Mouse (Mus musculus): ENCODE measurements around the gene Ccdc36. TPM values are rescaled to one million over a fixed set of nuclear protein-coding genes. Genes with fewer than 3 reads are reported as not detected.

Gene Ccdc36
- polyA plus RNA-seq, 1 experiment from 2014 or later, result 1.5 TPM

DNA sequence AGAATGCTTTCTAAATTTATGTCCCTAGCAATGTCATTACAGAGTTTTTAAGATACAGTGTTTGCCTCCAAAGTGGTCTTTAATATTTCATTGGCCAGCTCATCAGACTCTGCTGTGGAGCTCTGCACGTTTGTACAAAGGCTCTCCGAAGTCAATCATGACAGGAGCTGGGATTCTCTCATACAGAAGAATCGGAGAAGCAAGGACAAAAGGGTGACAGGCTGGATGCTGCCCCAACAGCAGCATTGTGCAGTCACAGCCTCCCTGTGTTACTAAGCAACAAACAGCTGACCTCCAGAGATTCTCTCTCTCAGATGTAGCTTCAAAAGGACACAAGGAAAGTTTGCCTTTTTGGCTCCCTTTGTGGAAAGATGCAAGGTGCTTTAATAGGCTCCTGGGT lies 7.9 kb upstream of the Ccdc36 start, which contains the start of gene BC048562:
Gene BC048562, plus strand, starts transcription at position 301 of the 400 bp plus-strand sequence.
- no peak within 1 kb of the TSS for H3K4me3 ChIP-seq (ENCODE audit: low read depth, low read length)
- H3K36me3 ChIP-seq (ENCODE audit: control insufficient read depth, insufficient read depth, low read length), result no peaks in the 10 kb centered on the region
- H3K9ac ChIP-seq (ENCODE audit: low read length), result no peak within 1 kb of the TSS
- 82% methylated on average over 3 of the region's 3 CpGs for WGBS
- H3K27ac ChIP-seq (ENCODE audit: low read depth), result no peak within 1 kb of the TSS
- no peak within 1 kb of the TSS for H3K4me2 ChIP-seq (ENCODE audit: low read length)
- no peaks in the 10 kb centered on the region for H3K9me3 ChIP-seq (ENCODE audit: control insufficient read depth, low read length)
- no peaks in the 10 kb centered on the region for H3K27me3 ChIP-seq (replicated peaks; ENCODE audit: control insufficient read depth, insufficient read depth, low read length)
- ATAC-seq (replicated peaks; ENCODE audit: low FRiP score, low TSS enrichment, low read depth), result no peak
- no peaks in the 10 kb centered on the region for H3K4me1 ChIP-seq (replicated peaks; ENCODE audit: control insufficient read depth, insufficient read depth, low read length)
- no peak for DNase-seq (ENCODE audit: low spot score)

DNA sequence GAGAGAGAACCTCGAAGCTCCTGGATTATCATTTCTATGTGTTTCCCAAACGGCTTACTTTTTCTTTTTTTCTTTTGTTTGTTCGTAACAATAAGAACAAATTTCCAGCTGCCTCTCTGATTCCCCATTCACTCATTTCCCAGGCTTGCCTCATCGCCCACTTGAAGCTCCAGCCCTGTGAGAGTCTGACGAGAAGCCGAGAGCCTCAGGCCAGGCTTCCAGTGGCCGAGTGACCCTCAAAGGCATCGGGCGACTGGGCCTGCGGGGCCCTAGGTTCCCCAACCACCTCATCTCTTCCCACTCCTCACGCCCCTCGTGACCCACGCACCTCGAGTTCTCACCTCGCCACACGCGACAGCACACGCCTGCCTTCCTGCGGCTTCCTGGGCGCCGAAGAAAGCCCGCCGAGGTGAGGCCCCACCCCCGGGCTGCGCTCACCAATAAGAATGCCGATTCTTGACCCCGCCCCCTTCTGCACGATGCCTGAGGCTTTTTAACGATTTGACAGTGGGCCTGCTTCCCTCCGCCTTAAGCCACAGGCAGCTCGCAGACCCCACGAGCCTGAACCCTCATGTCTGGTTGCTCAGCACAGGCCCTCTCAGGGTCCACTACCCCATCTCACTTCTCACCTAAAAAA lies 3.3 kb upstream of the Ccdc36 start:
- whole genome bisulfite sequencing, result 57% methylated on average over 32 of the region's 32 CpGs
- H3K4me3 ChIP-seq (ENCODE audit: low read depth, low read length), result no peak overlapping the region
- H3K4me2 ChIP-seq (ENCODE audit: low read length), result peak overlapping the region; percentile 45
- no peaks in the 10 kb centered on the region for H3K9me3 ChIP-seq (ENCODE audit: control insufficient read depth, low read length)
- no peaks in the 10 kb centered on the region for H3K36me3 ChIP-seq (ENCODE audit: control insufficient read depth, insufficient read depth, low read length)
- DNase-seq (ENCODE audit: low spot score) (peak; percentile 62), ATAC-seq (replicated peaks; ENCODE audit: low FRiP score, low TSS enrichment, low read depth) (peak; percentile 55)
- H3K27ac ChIP-seq (ENCODE audit: low read depth), result no peak overlapping the region
- 0 out of 2 replicates have a peak overlapping the region, but pooled peaks have one; percentile 8 for H3K9ac ChIP-seq (ENCODE audit: low read length)
- no peaks in the 10 kb centered on the region for H3K4me1 ChIP-seq (replicated peaks; ENCODE audit: control insufficient read depth, insufficient read depth, low read length)
- H3K27me3 ChIP-seq (replicated peaks; ENCODE audit: control insufficient read depth, insufficient read depth, low read length), result no peaks in the 10 kb centered on the region

DNA sequence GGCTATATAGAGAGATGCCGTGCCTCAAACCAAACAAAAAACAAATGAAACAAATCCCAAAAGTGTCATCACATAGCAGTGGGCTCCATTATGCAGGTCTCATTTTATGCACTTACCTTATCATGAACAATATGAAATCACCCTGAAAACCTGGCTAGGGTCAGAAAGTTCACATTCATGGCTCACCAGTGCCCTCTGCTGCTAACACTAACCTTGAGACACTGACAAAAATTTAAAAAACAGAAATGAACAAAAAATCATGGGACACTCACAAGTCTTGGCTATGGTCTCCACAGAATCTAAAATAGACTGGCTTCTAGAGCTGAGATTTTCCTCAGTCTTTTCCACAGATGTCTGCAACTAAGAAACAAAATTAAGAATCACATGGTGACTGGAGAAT lies 16.1 kb downstream of the Ccdc36 start:
- no peak overlapping the region for H3K27ac ChIP-seq (ENCODE audit: low read depth)
- H3K27me3 ChIP-seq (replicated peaks; ENCODE audit: control insufficient read depth, insufficient read depth, low read length), result no peaks in the 10 kb centered on the region
- no peaks in the 10 kb centered on the region for H3K36me3 ChIP-seq (ENCODE audit: control insufficient read depth, insufficient read depth, low read length)
- no peak for DNase-seq (ENCODE audit: low spot score)
- ATAC-seq (replicated peaks; ENCODE audit: low FRiP score, low TSS enrichment, low read depth), result no peak
- H3K4me2 ChIP-seq (ENCODE audit: low read length), result no peak overlapping the region
- no peaks in the 10 kb centered on the region for H3K4me1 ChIP-seq (replicated peaks; ENCODE audit: control insufficient read depth, insufficient read depth, low read length)
- 71% methylated on average over 1 of the region's 1 CpGs for WGBS
- H3K9ac ChIP-seq (ENCODE audit: low read length), result no peak overlapping the region
- no peaks in the 10 kb centered on the region for H3K9me3 ChIP-seq (ENCODE audit: control insufficient read depth, low read length)
- no peak overlapping the region for H3K4me3 ChIP-seq (ENCODE audit: low read depth, low read length)

DNA sequence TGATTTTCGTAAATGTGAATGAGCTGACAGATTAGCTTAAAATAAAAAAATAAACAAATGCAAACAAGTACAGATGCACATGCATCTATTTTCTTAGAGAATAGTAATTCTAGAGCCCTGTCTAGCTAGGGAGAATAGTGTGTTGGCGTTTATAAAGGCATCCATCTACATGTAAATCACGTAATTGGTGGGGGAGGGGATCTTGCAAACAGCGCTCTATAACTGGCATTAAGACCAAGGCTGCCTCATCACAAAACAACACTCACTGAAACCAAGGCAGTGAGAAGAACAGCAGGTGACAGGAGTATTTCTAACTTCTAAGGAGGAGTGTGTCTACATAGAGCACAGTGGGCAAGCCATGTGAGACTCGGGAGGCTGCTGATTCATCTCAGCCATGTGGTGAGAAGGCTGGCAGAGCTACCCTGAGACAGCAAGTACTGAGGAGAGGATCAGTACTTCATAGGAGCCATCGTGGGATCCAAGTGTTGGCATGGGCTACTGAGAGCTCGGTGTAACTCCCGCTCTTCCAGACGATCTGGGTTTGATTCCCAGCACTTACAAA lies 16.8 kb downstream of the Ccdc36 start:
- no peak overlapping the region for H3K4me3 ChIP-seq (ENCODE audit: low read depth, low read length)
- no peak overlapping the region for H3K4me2 ChIP-seq (ENCODE audit: low read length)
- H3K27me3 ChIP-seq (replicated peaks; ENCODE audit: control insufficient read depth, insufficient read depth, low read length), result no peaks in the 10 kb centered on the region
- 77% methylated on average over 9 of the region's 9 CpGs for WGBS
- no peaks in the 10 kb centered on the region for H3K9me3 ChIP-seq (ENCODE audit: control insufficient read depth, low read length)
- no peaks in the 10 kb centered on the region for H3K36me3 ChIP-seq (ENCODE audit: control insufficient read depth, insufficient read depth, low read length)
- DNase-seq (ENCODE audit: low spot score), result no peak
- H3K9ac ChIP-seq (ENCODE audit: low read length), result no peak overlapping the region
- H3K4me1 ChIP-seq (replicated peaks; ENCODE audit: control insufficient read depth, insufficient read depth, low read length), result no peaks in the 10 kb centered on the region
- no peak overlapping the region for H3K27ac ChIP-seq (ENCODE audit: low read depth)
- no peak for ATAC-seq (replicated peaks; ENCODE audit: low FRiP score, low TSS enrichment, low read depth)

DNA sequence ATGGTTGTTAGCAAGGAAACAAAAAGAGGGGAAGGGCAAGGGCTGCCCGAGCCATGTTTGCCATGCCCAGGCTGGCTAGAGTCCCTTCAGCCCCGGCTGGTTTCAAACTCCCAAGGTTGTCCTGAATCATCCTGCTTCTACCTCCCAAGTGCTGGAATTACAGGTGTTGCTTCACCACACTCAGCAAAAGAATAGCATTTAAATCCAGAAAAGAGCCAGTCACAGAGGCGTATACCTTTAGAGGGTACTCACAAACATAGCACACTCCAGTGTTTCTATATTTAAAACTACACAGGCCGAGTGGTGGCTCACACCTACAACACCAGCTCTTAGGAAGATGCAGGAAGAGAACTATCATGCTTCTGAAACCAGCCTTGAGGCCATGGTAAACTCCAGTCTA lies 18.7 kb downstream of the Ccdc36 start:
- Histone ChIP-seq H3K4me3 (ENCODE audit: low read depth, low read length) (no peak overlapping the region), H3K4me2 (ENCODE audit: low read length) (no peak overlapping the region), H3K4me1 (replicated peaks; ENCODE audit: control insufficient read depth, insufficient read depth, low read length) (no peaks in the 10 kb centered on the region), H3K9ac (ENCODE audit: low read length) (no peak overlapping the region), H3K27ac (ENCODE audit: low read depth) (no peak overlapping the region), H3K9me3 (ENCODE audit: control insufficient read depth, low read length) (no peaks in the 10 kb centered on the region), H3K27me3 (replicated peaks; ENCODE audit: control insufficient read depth, insufficient read depth, low read length) (no peaks in the 10 kb centered on the region), H3K36me3 (ENCODE audit: control insufficient read depth, insufficient read depth, low read length) (no peaks in the 10 kb centered on the region)
- 90% methylated on average over 4 of the region's 4 CpGs for WGBS
- no peak for DNase-seq (ENCODE audit: low spot score)
- ATAC-seq (replicated peaks; ENCODE audit: low FRiP score, low TSS enrichment, low read depth), result no peak

DNA sequence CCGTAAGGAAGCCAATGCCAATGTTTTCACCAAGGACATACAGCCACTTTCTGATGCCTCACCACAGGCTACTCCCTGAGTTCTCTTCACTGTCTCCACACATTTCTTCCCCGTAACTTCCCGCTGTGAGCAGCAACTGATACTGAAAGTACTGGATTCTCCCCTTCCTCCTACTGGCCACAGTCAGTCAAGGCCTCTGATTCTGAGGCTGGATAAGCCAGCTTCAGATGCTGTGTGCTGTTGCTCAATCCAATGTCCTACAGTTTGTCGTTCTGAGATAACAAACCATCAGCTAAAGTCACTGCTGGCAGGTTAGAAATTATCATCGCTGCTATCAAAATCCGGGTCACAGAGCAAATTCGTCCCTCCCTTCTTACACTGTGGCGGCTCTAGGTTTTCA lies 23.8 kb downstream of the Ccdc36 start:
- ATAC-seq (replicated peaks; ENCODE audit: low FRiP score, low TSS enrichment, low read depth) (no peak), DNase-seq (ENCODE audit: low spot score) (no peak)
- WGBS, result 79% methylated on average over 8 of the region's 8 CpGs
- no peaks in the 10 kb centered on the region for H3K27me3 ChIP-seq (replicated peaks; ENCODE audit: control insufficient read depth, insufficient read depth, low read length)
- H3K9ac ChIP-seq (ENCODE audit: low read length), result no peak overlapping the region
- H3K36me3 ChIP-seq (ENCODE audit: control insufficient read depth, insufficient read depth, low read length), result no peaks in the 10 kb centered on the region
- H3K4me1 ChIP-seq (replicated peaks; ENCODE audit: control insufficient read depth, insufficient read depth, low read length), result peaks cover 2% of the 10 kb centered on the region; the same call in 1 of the 2 replicates
- no peaks in the 10 kb centered on the region for H3K9me3 ChIP-seq (ENCODE audit: control insufficient read depth, low read length)
- no peak overlapping the region for H3K4me3 ChIP-seq (ENCODE audit: low read depth, low read length)
- no peak overlapping the region for H3K4me2 ChIP-seq (ENCODE audit: low read length)
- no peak overlapping the region for H3K27ac ChIP-seq (ENCODE audit: low read depth)

DNA sequence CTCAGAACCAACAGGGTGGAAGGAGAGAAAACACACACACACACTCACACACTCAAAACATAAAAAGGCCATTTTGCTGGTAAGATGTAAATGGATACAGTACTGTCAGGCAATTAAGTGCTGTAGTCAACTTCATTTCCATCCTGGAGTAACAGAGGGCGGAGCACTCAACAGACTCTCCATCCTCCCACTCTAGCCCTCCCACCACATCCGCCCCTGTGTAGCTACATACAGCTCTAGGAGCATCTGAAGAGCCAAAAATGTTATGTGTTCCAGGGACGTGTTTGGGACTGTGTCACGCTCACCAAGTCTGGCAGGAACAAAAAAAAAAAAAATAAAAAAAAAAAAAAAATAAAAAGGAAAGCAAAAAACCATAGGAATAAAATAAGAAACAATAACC lies 25.2 kb downstream of the Ccdc36 start:
- DNase-seq (ENCODE audit: low spot score) (no peak), ATAC-seq (replicated peaks; ENCODE audit: low FRiP score, low TSS enrichment, low read depth) (no peak)
- 73% methylated on average over 4 of the region's 4 CpGs for WGBS
- no peaks in the 10 kb centered on the region for H3K36me3 ChIP-seq (ENCODE audit: control insufficient read depth, insufficient read depth, low read length)
- no peaks in the 10 kb centered on the region for H3K27me3 ChIP-seq (replicated peaks; ENCODE audit: control insufficient read depth, insufficient read depth, low read length)
- no peak overlapping the region for H3K4me3 ChIP-seq (ENCODE audit: low read depth, low read length)
- peaks cover 2% of the 10 kb centered on the region; the same call in 1 of the 2 replicates for H3K4me1 ChIP-seq (replicated peaks; ENCODE audit: control insufficient read depth, insufficient read depth, low read length)
- H3K9me3 ChIP-seq (ENCODE audit: control insufficient read depth, low read length), result no peaks in the 10 kb centered on the region
- peak overlapping the region; percentile 80; the same call in 1 of the 2 replicates for H3K27ac ChIP-seq (ENCODE audit: low read depth)
- H3K4me2 ChIP-seq (ENCODE audit: low read length), result no peak overlapping the region
- no peak overlapping the region for H3K9ac ChIP-seq (ENCODE audit: low read length)

DNA sequence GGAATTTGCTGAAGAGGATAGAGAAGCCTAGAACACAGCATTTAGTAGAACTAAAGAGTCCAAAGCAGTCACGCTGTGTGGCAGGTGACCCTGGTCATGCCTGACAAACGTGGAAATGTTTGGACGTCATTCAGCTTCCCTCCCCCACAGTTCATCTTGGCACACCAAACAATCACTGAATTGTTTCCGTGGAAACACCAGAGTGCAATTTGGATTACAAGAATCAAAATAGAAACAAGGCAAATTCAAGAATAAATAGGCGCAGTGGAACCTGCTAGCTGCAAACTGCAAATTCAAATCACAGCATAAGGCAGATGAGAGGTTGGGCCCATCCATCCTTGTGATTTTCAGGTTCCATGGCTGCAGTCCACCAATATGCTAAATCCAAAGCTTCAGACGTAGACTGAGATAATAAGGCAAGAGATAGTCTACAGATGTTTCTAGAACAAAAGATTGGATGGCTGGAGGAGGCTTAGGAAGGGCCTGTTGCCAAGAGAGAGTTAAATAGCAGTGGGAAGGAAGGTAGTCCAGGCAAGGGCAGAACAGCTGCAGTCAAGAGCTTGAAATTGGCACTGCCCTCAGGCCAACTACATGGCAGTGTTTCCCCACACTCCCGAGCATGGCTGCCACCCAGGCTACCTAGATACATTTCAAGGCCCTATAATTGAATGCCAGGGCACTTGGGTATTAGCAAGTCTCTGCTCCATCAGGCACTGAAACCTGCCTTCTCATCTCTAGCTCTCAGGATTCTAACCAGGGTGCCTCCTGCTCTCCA lies 26.9 kb downstream of the Ccdc36 start:
- WGBS, result 74% methylated on average over 7 of the region's 7 CpGs
- Histone ChIP-seq H3K4me1 (replicated peaks; ENCODE audit: control insufficient read depth, insufficient read depth, low read length) (peaks cover 2% of the 10 kb centered on the region; the same call in 1 of the 2 replicates), H3K9ac (ENCODE audit: low read length) (no peak overlapping the region), H3K36me3 (ENCODE audit: control insufficient read depth, insufficient read depth, low read length) (no peaks in the 10 kb centered on the region), H3K27me3 (replicated peaks; ENCODE audit: control insufficient read depth, insufficient read depth, low read length) (no peaks in the 10 kb centered on the region), H3K27ac (ENCODE audit: low read depth) (peak overlapping the region; percentile 84), H3K4me3 (ENCODE audit: low read depth, low read length) (no peak overlapping the region), H3K4me2 (ENCODE audit: low read length) (no peak overlapping the region), H3K9me3 (ENCODE audit: control insufficient read depth, low read length) (no peaks in the 10 kb centered on the region)
- ATAC-seq (replicated peaks; ENCODE audit: low FRiP score, low TSS enrichment, low read depth), result no peak
- no peak for DNase-seq (ENCODE audit: low spot score)
